Mouse (Mus musculus) frontal cortex, postnatal 36 days (tissue): ENCODE measurements around the gene Serpinf1.
A peak's percentile ranks its signal among the peaks of the same experiment; 100 is the strongest.

ENCODE experiments used
- DNase-seq, 2 experiments: peaks; one replicate each; pipeline ENCODE4 v3.0.0; 2022; ENCODE audit warnings: low spot score in 2 of 2

The Serpinf1 gene

GRCm38 (mm10) chr11:75455041-75455736, 32.7 kb upstream of the Serpinf1 start:
- no peak for DNase-seq

GRCm38 (mm10) chr11:75453991-75454930, 31.8 kb upstream of the Serpinf1 start, which contains the start of gene Wdr81:
Gene Wdr81, minus strand, starts transcription at chr11:75454717.
- peak; percentile 88 to 91 for DNase-seq

GRCm38 (mm10) chr11:75452812-75453557, 30.5 kb upstream of the Serpinf1 start:
- DNase-seq = no peak

- no peak for DNase-seq
Measured at GRCm38 (mm10) chr11:75452081-75452480, 29.6 kb upstream of the Serpinf1 start.

GRCm38 (mm10) chr11:75450936-75451335, 28.4 kb upstream of the Serpinf1 start:
- no peak for DNase-seq

GRCm38 (mm10) chr11:75450304-75450908, 27.9 kb upstream of the Serpinf1 start:
- DNase-seq = no peak

GRCm38 (mm10) chr11:75449695-75450094, 27.2 kb upstream of the Serpinf1 start:
- DNase-seq = no peak

- DNase-seq = no peak
Measured at GRCm38 (mm10) chr11:75448575-75448974, 26.1 kb upstream of the Serpinf1 start.

- no peak for DNase-seq
Measured at GRCm38 (mm10) chr11:75443711-75444110, 21.2 kb upstream of the Serpinf1 start.

- no peak for DNase-seq
Measured at GRCm38 (mm10) chr11:75441601-75442000, 19.1 kb upstream of the Serpinf1 start.

- DNase-seq = no peak
Measured at GRCm38 (mm10) chr11:75441034-75441433, 18.5 kb upstream of the Serpinf1 start.

- DNase-seq = no peak
Measured at GRCm38 (mm10) chr11:75439951-75440350, 17.4 kb upstream of the Serpinf1 start.

- DNase-seq = no peak
Measured at GRCm38 (mm10) chr11:75439363-75439762, 16.9 kb upstream of the Serpinf1 start, which contains the start of gene Serpinf2. Gene Serpinf2, minus strand, starts transcription at chr11:75439591.

- no peak for DNase-seq
Measured at GRCm38 (mm10) chr11:75438804-75439203, 16.3 kb upstream of the Serpinf1 start.

- DNase-seq = no peak
Measured at GRCm38 (mm10) chr11:75438194-75438593, 15.7 kb upstream of the Serpinf1 start.

- DNase-seq = no peak
Measured at GRCm38 (mm10) chr11:75434138-75434537, 11.6 kb upstream of the Serpinf1 start.

- DNase-seq = peak; percentile 54 to 74
Measured at GRCm38 (mm10) chr11:75431307-75431706, 8.8 kb upstream of the Serpinf1 start.

GRCm38 (mm10) chr11:75429019-75429705, 6.7 kb upstream of the Serpinf1 start:
- no peak for DNase-seq

GRCm38 (mm10) chr11:75424459-75424858, 2.0 kb upstream of the Serpinf1 start:
- no peak for DNase-seq

- DNase-seq = no peak
Measured at GRCm38 (mm10) chr11:75424033-75424432, 1.5 kb upstream of the Serpinf1 start.

- DNase-seq = no peak
Measured at GRCm38 (mm10) chr11:75423091-75423490, 590 bp upstream of the Serpinf1 start.
